Mouse (Mus musculus) limb, embryonic 15.5 days (tissue): ENCODE data around the gene Vill. TPM values are rescaled to one million over a fixed set of nuclear protein-coding genes. Genes with fewer than 3 reads are reported as not detected.

Experiments
- ATAC-seq: fragments of 200-750 bp; cut with Nextera tagmentation; 2 replicates; pipeline ENCODE4 v1.8.0; 2017; ENCODE audit warnings: low read depth, moderate TSS enrichment; ENCODE audit not compliant: insufficient number of reproducible peaks, low FRiP score, low TSS enrichment
- H3K27ac ChIP-seq: fragments of 300-500 bp; sonication (generic); 2 replicates; pipeline ENCODE4 v1.5.1; 2015; ENCODE audit warnings: moderate library complexity, mild to moderate bottlenecking, inconsistent platforms
- H3K27me3 ChIP-seq: fragments of 300-500 bp; sonication (generic); 2 replicates; pipeline ENCODE4 v1.6.1; 2015; ENCODE audit warnings: inconsistent platforms
- H3K36me3 ChIP-seq: fragments of 300-500 bp; sonication (generic); 2 replicates; pipeline ENCODE4 v1.6.1; 2015; ENCODE audit warnings: inconsistent platforms
- H3K4me1 ChIP-seq: fragments of 300-500 bp; sonication (generic); 2 replicates; pipeline ENCODE4 v1.6.1; 2015; ENCODE audit warnings: inconsistent platforms
- H3K4me2 ChIP-seq: fragments of 300-500 bp; sonication (generic); 2 replicates; pipeline ENCODE4 v1.6.1; 2015; ENCODE audit warnings: mild to moderate bottlenecking, inconsistent platforms
- H3K4me3 ChIP-seq: fragments of 300-500 bp; sonication (generic); 2 replicates; pipeline ENCODE4 v1.5.1; 2015; ENCODE audit warnings: mild to moderate bottlenecking, inconsistent platforms
- H3K9ac ChIP-seq: fragments of 300-500 bp; sonication (generic); 2 replicates; pipeline ENCODE4 v1.6.1; 2015; ENCODE audit warnings: inconsistent platforms
- H3K9me3 ChIP-seq: fragments of 300-500 bp; sonication (generic); 2 replicates; pipeline ENCODE4 v1.6.1; 2016; ENCODE audit warnings: inconsistent platforms
- WGBS: fragments of 180-500 bp; shearing (Covaris S2); methylation state at CpG from one replicate; pipeline ENCODE4 v1.1.7; 2015; 5-methylcytosine and 5-hydroxymethylcytosine counted together
- polyA plus RNA-seq: library from polyadenylated mRNA; unstranded; fragments of >200 nt; fragmentation: Nextera tagmentation; extraction: Ambion mirVana; gene quantifications from 2 replicates; pipeline ENCODE4 v1.2.1, GENCODE M21; 2015

Gene Vill
- polyA plus RNA-seq, 1 experiment from 2014 or later, result 19.7 TPM

- peaks cover 65% of the 10 kb centered on the region for H3K4me1 ChIP-seq
- H3K9ac ChIP-seq, result no peak overlapping the region
- ATAC-seq, result no peak
- no peaks in the 10 kb centered on the region for H3K27me3 ChIP-seq
- 56% methylated on average over 15 of the region's 15 CpGs for WGBS
- H3K4me2 ChIP-seq, result no peak overlapping the region
- no peak overlapping the region for H3K4me3 ChIP-seq
- no peaks in the 10 kb centered on the region for H3K9me3 ChIP-seq
- H3K36me3 ChIP-seq, result peaks cover 42% of the 10 kb centered on the region
- 0 out of 2 replicates have a peak overlapping the region, but pooled peaks have one; percentile 33 for H3K27ac ChIP-seq
These were observed 15.4 kb upstream of the Vill start for GRCm38 (mm10) chr9:119037076-119037730.

- Histone ChIP-seq H3K4me2 (no peak overlapping the region), H3K4me1 (peaks cover 54% of the 10 kb centered on the region), H3K9ac (no peak overlapping the region), H3K4me3 (no peak overlapping the region), H3K27me3 (no peaks in the 10 kb centered on the region), H3K9me3 (no peaks in the 10 kb centered on the region), H3K36me3 (peaks cover 42% of the 10 kb centered on the region), H3K27ac (no peak overlapping the region)
- 87% methylated on average over 3 of the region's 3 CpGs for WGBS
- no peak for ATAC-seq
These were observed 14.0 kb upstream of the Vill start for GRCm38 (mm10) chr9:119038574-119038973.

- Histone ChIP-seq H3K4me1 (peaks cover 42% of the 10 kb centered on the region), H3K27ac (no peak overlapping the region), H3K36me3 (peaks cover 41% of the 10 kb centered on the region), H3K4me2 (no peak overlapping the region), H3K9ac (no peak overlapping the region), H3K9me3 (no peaks in the 10 kb centered on the region), H3K4me3 (no peak overlapping the region), H3K27me3 (no peaks in the 10 kb centered on the region)
- 82% methylated on average over 15 of the region's 15 CpGs for WGBS
- ATAC-seq, result no peak
These were observed 12.3 kb upstream of the Vill start for GRCm38 (mm10) chr9:119040101-119040775.

- peaks cover 29% of the 10 kb centered on the region for H3K4me1 ChIP-seq
- 0 out of 2 replicates have a peak, but pooled peaks cover 2% of the 10 kb centered on the region for H3K36me3 ChIP-seq
- no peaks in the 10 kb centered on the region for H3K27me3 ChIP-seq
- no peak overlapping the region for H3K4me3 ChIP-seq
- WGBS, result 68% methylated on average over 11 of the region's 11 CpGs
- no peak overlapping the region for H3K4me2 ChIP-seq
- H3K9me3 ChIP-seq, result no peaks in the 10 kb centered on the region
- ATAC-seq, result no peak
- H3K27ac ChIP-seq, result no peak overlapping the region
- no peak overlapping the region for H3K9ac ChIP-seq
These were observed 4.2 kb upstream of the Vill start for GRCm38 (mm10) chr9:119048182-119048903.

GRCm38 (mm10) chr9:119051158-119051557, 1.4 kb upstream of the Vill start:
- H3K27me3 ChIP-seq, result no peaks in the 10 kb centered on the region
- H3K36me3 ChIP-seq, result 0 out of 2 replicates have a peak, but pooled peaks cover under 1% of the 10 kb centered on the region
- H3K9me3 ChIP-seq, result no peaks in the 10 kb centered on the region
- 77% methylated on average over 2 of the region's 2 CpGs for whole genome bisulfite sequencing
- no peak overlapping the region for H3K4me3 ChIP-seq
- no peak overlapping the region for H3K27ac ChIP-seq
- no peak overlapping the region for H3K9ac ChIP-seq
- peaks cover 39% of the 10 kb centered on the region for H3K4me1 ChIP-seq
- H3K4me2 ChIP-seq, result no peak overlapping the region
- no peak for ATAC-seq

- peak overlapping the region; percentile 81 for H3K4me2 ChIP-seq
- no peaks in the 10 kb centered on the region for H3K36me3 ChIP-seq
- no peaks in the 10 kb centered on the region for H3K27me3 ChIP-seq
- ATAC-seq, result no peak
- H3K4me1 ChIP-seq, result peaks cover 33% of the 10 kb centered on the region
- H3K4me3 ChIP-seq, result no peak overlapping the region
- no peak overlapping the region for H3K27ac ChIP-seq
- no peaks in the 10 kb centered on the region for H3K9me3 ChIP-seq
- no peak overlapping the region for H3K9ac ChIP-seq
- WGBS, result 78% methylated on average over 9 of the region's 9 CpGs
These were observed 1.5 kb downstream of the Vill start for GRCm38 (mm10) chr9:119053964-119054576.

- H3K9me3 ChIP-seq, result no peaks in the 10 kb centered on the region
- WGBS, result 81% methylated on average over 4 of the region's 4 CpGs
- no peak overlapping the region for H3K4me3 ChIP-seq
- H3K36me3 ChIP-seq, result no peaks in the 10 kb centered on the region
- ATAC-seq, result no peak
- no peaks in the 10 kb centered on the region for H3K27me3 ChIP-seq
- no peak overlapping the region for H3K4me2 ChIP-seq
- H3K27ac ChIP-seq, result no peak overlapping the region
- H3K9ac ChIP-seq, result no peak overlapping the region
- peaks cover 33% of the 10 kb centered on the region for H3K4me1 ChIP-seq
These were observed 2.8 kb downstream of the Vill start for GRCm38 (mm10) chr9:119055336-119055735.

GRCm38 (mm10) chr9:119058245-119058644, 5.7 kb downstream of the Vill start:
- Histone ChIP-seq H3K27ac (no peak overlapping the region), H3K36me3 (no peaks in the 10 kb centered on the region), H3K4me1 (peaks cover 27% of the 10 kb centered on the region), H3K4me2 (no peak overlapping the region), H3K27me3 (no peaks in the 10 kb centered on the region), H3K4me3 (no peak overlapping the region), H3K9ac (no peak overlapping the region), H3K9me3 (no peaks in the 10 kb centered on the region)
- ATAC-seq, result no peak
- 84% methylated on average over 7 of the region's 7 CpGs for WGBS

- Histone ChIP-seq H3K36me3 (no peaks in the 10 kb centered on the region), H3K27ac (no peak overlapping the region), H3K4me1 (peaks cover 14% of the 10 kb centered on the region), H3K4me3 (no peak overlapping the region), H3K9ac (no peak overlapping the region), H3K4me2 (no peak overlapping the region), H3K27me3 (no peaks in the 10 kb centered on the region), H3K9me3 (no peaks in the 10 kb centered on the region)
- ATAC-seq, result no peak
- 85% methylated on average over 10 of the region's 10 CpGs for WGBS
These were observed 8.1 kb downstream of the Vill start for GRCm38 (mm10) chr9:119060701-119061100.

GRCm38 (mm10) chr9:119063036-119063644, 10.6 kb downstream of the Vill start:
- H3K9me3 ChIP-seq, result no peaks in the 10 kb centered on the region
- H3K4me2 ChIP-seq, result no peak overlapping the region
- WGBS, result 26% methylated on average over 19 of the region's 19 CpGs
- no peak overlapping the region for H3K4me3 ChIP-seq
- H3K27ac ChIP-seq, result no peak overlapping the region
- no peaks in the 10 kb centered on the region for H3K36me3 ChIP-seq
- peaks cover 21% of the 10 kb centered on the region for H3K4me1 ChIP-seq
- H3K9ac ChIP-seq, result no peak overlapping the region
- H3K27me3 ChIP-seq, result no peaks in the 10 kb centered on the region
- no peak for ATAC-seq

GRCm38 (mm10) chr9:119064296-119064695, 11.7 kb downstream of the Vill start:
- no peak for ATAC-seq
- Histone ChIP-seq H3K27ac (no peak overlapping the region), H3K36me3 (no peaks in the 10 kb centered on the region), H3K4me3 (no peak overlapping the region), H3K4me1 (peaks cover 21% of the 10 kb centered on the region), H3K9me3 (no peaks in the 10 kb centered on the region), H3K27me3 (no peaks in the 10 kb centered on the region), H3K9ac (no peak overlapping the region), H3K4me2 (no peak overlapping the region)
- WGBS, result 63% methylated on average over 4 of the region's 4 CpGs
